Mouse (Mus musculus): ENCODE results near the gene Ano1. TPM values are rescaled to one million over a fixed set of nuclear protein-coding genes. Genes with fewer than 3 reads are reported as not detected.

Ano1 gene
- polyA plus RNA-seq, 1 experiment from 2014 or later: 9.8 TPM

DNA sequence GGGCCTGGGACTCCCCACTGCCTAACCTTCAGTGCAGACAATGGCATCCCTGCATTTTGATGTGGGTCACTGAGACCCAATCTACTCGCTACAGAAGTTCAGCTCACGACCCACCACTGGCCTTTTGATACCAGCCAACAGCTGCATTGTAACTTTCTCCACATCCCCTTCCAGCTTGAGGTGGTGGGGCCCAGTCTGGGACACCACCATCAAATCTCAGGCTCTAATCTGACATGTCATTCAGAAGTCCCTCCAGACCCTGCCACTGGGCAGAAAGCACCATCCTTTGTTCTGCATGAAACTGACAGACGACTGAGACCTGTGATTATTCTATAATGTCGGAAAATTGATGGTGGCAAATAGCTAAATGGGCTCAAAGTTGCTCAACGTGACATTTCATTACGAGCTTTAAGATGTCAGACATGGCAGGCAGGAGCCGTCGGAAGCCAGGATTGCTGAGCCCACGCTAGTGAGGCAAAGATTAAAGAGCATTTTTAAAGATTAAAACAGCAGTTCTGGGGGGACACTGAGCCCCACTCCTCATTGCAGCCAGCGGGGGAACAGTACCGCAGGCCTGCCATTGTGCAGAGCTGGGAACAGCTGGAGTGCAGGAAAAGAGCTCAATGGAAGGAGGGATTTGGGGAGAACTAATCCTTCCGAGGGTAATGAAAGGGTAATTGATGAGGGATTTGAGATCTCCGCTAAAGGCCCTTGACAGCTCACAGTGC lies 124.0 kb downstream of the Ano1 start:
- Histone ChIP-seq H3K9ac (ENCODE audit: low read depth, low read length) (no peak overlapping the region), H3K4me2 (ENCODE audit: low read length) (no peak overlapping the region), H3K9me3 (replicated peaks; ENCODE audit: control insufficient read depth, low read length, poor library complexity, severe bottlenecking) (no peaks in the 10 kb centered on the region), H3K4me1 (ENCODE audit: control insufficient read depth, insufficient read depth, low read length) (peaks cover 8% of the 10 kb centered on the region; the same call in 1 of the 2 replicates), H3K27ac (ENCODE audit: low read length) (peak overlapping the region; percentile 76), H3K36me3 (ENCODE audit: control insufficient read depth, insufficient read depth, low read length) (no peaks in the 10 kb centered on the region), H3K27me3 (ENCODE audit: control insufficient read depth, insufficient read depth, low read depth, low read length) (no peaks in the 10 kb centered on the region), H3K4me3 (ENCODE audit: low read depth, low read length) (no peak overlapping the region)
- ATAC-seq: peak; percentile 78
- WGBS: 8% methylated on average over 13 of the region's 13 CpGs

DNA sequence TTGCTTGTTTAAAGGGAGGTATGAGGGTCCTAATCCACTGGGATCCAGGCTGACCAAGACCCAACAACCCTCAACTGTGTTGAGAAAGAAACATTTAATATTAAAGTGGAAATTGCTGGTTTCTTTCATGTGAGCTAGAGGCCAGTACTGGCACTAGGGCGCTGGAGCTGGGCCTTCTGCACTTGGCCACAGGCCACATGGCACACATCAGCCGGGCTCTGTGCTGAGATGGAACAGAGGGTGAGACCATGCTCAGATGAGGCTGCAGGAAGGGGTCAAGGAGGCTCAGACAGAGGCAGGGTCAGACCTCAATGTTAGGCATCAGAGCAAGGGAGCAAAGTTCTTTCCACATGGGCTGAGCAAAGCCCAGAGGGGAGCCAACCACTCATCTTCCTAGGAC lies 125.7 kb downstream of the Ano1 start:
- H3K4me2 ChIP-seq (ENCODE audit: low read length): no peak overlapping the region
- WGBS: 74% methylated on average over 2 of the region's 2 CpGs
- peaks cover 13% of the 10 kb centered on the region; the same call in 1 of the 2 replicates for H3K4me1 ChIP-seq (ENCODE audit: control insufficient read depth, insufficient read depth, low read length)
- no peak overlapping the region for H3K9ac ChIP-seq (ENCODE audit: low read depth, low read length)
- ATAC-seq: no peak
- H3K36me3 ChIP-seq (ENCODE audit: control insufficient read depth, insufficient read depth, low read length): no peaks in the 10 kb centered on the region
- no peak overlapping the region for H3K4me3 ChIP-seq (ENCODE audit: low read depth, low read length)
- no peaks in the 10 kb centered on the region for H3K27me3 ChIP-seq (ENCODE audit: control insufficient read depth, insufficient read depth, low read depth, low read length)
- 0 out of 2 replicates have a peak, but pooled peaks cover 3% of the 10 kb centered on the region for H3K9me3 ChIP-seq (replicated peaks; ENCODE audit: control insufficient read depth, low read length, poor library complexity, severe bottlenecking)
- H3K27ac ChIP-seq (ENCODE audit: low read length): no peak overlapping the region

DNA sequence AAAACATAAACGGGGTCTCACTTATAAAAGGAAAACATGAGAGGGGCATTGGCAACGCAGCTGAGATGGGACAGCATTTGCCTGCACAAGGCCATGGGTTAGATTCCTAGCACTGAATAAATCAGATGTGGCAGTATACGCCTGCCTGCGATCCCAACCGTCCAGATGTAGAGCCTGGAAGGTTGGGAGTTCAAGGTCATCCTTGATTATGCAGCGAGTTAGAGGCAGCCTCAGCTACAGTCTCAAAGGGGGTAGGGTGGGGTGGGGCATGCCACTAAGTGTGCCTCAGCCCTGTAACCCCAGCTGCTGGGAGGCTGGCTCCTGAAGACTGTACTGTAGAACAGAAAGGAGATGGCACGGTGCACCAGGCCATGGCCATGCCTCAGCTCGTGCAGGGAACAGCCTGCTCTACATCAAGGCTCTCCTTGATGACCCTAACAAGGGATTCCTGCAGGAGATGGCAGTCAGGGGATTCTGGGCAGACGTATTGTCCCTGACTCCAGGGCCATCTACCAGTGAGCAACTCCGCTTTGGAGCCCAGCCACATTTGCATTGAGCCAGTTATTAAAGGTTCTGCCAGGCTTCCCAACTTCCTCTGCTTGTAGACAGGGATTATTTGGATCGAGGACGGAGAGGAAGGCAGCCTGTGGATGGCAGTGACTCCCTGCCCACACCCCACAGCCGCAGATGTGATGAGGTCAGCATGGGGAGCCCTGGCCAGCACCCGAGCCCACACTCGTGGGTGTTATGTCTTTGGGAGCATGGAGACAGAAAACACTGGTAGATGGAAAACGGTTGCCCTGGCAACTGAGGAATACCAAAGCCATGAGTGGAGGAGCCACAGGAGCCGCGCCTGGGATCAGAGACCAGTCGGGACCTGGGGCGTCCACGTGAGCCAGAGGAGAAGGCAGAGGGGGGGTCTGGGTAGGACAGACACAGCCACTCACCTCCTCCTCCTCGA lies 130.8 kb downstream of the Ano1 start:
- Histone ChIP-seq H3K4me3 (ENCODE audit: low read depth, low read length) (no peak overlapping the region), H3K4me2 (ENCODE audit: low read length) (no peak overlapping the region), H3K4me1 (ENCODE audit: control insufficient read depth, insufficient read depth, low read length) (peaks cover 6% of the 10 kb centered on the region; the same call in 1 of the 2 replicates), H3K9me3 (replicated peaks; ENCODE audit: control insufficient read depth, low read length, poor library complexity, severe bottlenecking) (0 out of 2 replicates have a peak, but pooled peaks cover 3% of the 10 kb centered on the region), H3K9ac (ENCODE audit: low read depth, low read length) (no peak overlapping the region), H3K27ac (ENCODE audit: low read length) (peak overlapping the region; percentile 52), H3K27me3 (ENCODE audit: control insufficient read depth, insufficient read depth, low read depth, low read length) (no peaks in the 10 kb centered on the region), H3K36me3 (ENCODE audit: control insufficient read depth, insufficient read depth, low read length) (no peaks in the 10 kb centered on the region)
- WGBS: 49% methylated on average over 22 of the region's 22 CpGs
- ATAC-seq: peak; percentile 80

DNA sequence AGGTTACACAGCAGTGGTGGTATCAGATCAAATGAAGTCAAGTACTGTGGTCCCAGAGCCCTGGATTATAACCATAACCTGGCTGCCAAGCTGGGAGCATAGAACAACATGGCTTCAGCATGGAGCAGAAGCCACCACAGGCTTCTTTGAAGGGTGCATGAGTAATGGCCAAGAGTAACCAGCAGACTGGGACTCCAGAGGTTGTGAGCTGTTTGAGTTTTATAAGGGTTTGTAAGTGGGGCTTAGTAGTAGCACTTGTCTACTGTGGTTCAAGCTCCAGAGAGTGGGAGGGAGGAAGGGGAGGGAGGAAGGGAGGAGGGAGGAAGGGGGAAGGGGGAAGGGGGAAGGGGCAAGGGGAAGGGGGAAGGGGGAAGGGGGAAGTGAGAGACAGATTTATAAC lies 131.5 kb downstream of the Ano1 start:
- H3K9me3 ChIP-seq (replicated peaks; ENCODE audit: control insufficient read depth, low read length, poor library complexity, severe bottlenecking): 0 out of 2 replicates have a peak, but pooled peaks cover 3% of the 10 kb centered on the region
- no peak overlapping the region for H3K4me2 ChIP-seq (ENCODE audit: low read length)
- no peaks in the 10 kb centered on the region for H3K27me3 ChIP-seq (ENCODE audit: control insufficient read depth, insufficient read depth, low read depth, low read length)
- H3K36me3 ChIP-seq (ENCODE audit: control insufficient read depth, insufficient read depth, low read length): no peaks in the 10 kb centered on the region
- H3K27ac ChIP-seq (ENCODE audit: low read length): no peak overlapping the region
- no peak overlapping the region for H3K4me3 ChIP-seq (ENCODE audit: low read depth, low read length)
- H3K9ac ChIP-seq (ENCODE audit: low read depth, low read length): no peak overlapping the region
- H3K4me1 ChIP-seq (ENCODE audit: control insufficient read depth, insufficient read depth, low read length): peaks cover 6% of the 10 kb centered on the region; the same call in 1 of the 2 replicates
- ATAC-seq: no peak

DNA sequence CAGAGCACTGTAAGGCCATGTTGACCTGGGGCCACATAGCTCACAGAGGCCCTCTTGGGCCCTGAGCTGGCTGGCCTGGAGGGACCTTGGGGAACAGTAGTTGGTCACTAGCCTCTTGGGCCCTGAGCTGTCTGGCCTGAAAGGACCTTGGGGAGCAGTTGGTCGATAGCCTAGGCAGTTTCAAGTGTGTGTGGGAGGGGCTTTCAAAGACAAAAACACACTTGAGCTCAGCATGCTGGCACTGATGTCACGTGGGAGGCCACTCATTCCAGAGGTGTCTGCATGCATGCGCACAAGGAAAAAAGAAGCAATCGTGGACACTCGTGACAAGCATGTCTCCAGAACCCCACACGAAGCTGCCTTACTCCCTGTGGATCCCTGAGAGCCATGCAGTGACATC lies 136.4 kb downstream of the Ano1 start:
- Histone ChIP-seq H3K36me3 (ENCODE audit: control insufficient read depth, insufficient read depth, low read length) (no peaks in the 10 kb centered on the region), H3K27ac (ENCODE audit: low read length) (no peak overlapping the region), H3K4me3 (ENCODE audit: low read depth, low read length) (no peak overlapping the region), H3K9me3 (replicated peaks; ENCODE audit: control insufficient read depth, low read length, poor library complexity, severe bottlenecking) (no peaks in the 10 kb centered on the region), H3K4me1 (ENCODE audit: control insufficient read depth, insufficient read depth, low read length) (no peaks in the 10 kb centered on the region), H3K27me3 (ENCODE audit: control insufficient read depth, insufficient read depth, low read depth, low read length) (no peaks in the 10 kb centered on the region), H3K4me2 (ENCODE audit: low read length) (no peak overlapping the region), H3K9ac (ENCODE audit: low read depth, low read length) (no peak overlapping the region)
- no peak for ATAC-seq
- 72% methylated on average over 6 of the region's 6 CpGs for WGBS

DNA sequence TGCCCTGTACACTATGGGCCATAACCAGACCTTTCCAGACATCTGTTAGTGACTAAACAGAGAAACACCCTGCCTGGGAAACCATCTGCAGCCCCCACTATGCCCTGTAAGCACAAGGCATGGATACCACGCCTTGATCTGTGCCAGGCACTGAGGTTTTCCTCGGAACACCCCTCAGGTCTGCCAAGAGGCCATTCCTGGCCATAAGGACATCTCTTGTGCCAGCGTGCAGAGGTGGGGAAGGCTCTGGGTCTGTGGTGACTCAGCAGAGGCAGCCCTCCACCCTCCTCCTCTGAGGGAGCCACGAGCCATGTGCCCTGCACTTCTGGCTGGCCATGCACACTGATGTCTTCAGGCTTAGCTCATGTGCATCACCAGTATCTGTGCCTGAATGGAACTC lies 138.9 kb downstream of the Ano1 start:
- Histone ChIP-seq H3K27ac (ENCODE audit: low read length) (no peak overlapping the region), H3K36me3 (ENCODE audit: control insufficient read depth, insufficient read depth, low read length) (no peaks in the 10 kb centered on the region), H3K4me1 (ENCODE audit: control insufficient read depth, insufficient read depth, low read length) (no peaks in the 10 kb centered on the region), H3K4me3 (ENCODE audit: low read depth, low read length) (no peak overlapping the region), H3K9me3 (replicated peaks; ENCODE audit: control insufficient read depth, low read length, poor library complexity, severe bottlenecking) (no peaks in the 10 kb centered on the region), H3K4me2 (ENCODE audit: low read length) (no peak overlapping the region), H3K9ac (ENCODE audit: low read depth, low read length) (no peak overlapping the region), H3K27me3 (ENCODE audit: control insufficient read depth, insufficient read depth, low read depth, low read length) (no peaks in the 10 kb centered on the region)
- no peak for ATAC-seq
- 86% methylated on average over 4 of the region's 4 CpGs for WGBS

DNA sequence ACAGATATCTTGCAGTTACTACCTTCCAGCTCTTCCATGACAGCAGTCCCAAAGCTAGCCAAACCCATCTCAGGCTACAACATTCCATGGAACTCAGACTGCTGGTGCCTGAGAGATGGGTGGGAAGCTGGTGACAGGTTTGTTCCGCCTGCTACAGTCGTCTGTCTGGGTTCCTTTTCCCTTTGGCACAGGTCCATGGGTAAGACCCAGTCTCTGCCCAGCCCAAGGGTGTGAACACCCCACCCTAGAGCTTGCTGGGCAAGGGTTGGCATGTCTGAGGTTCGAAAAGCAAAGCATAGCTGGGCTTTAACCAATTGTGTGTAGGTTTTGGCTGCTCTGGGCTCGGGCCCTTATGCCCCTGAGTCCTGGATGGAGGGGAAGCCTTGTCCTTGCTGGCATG lies 139.4 kb downstream of the Ano1 start:
- ATAC-seq: no peak
- no peaks in the 10 kb centered on the region for H3K4me1 ChIP-seq (ENCODE audit: control insufficient read depth, insufficient read depth, low read length)

DNA sequence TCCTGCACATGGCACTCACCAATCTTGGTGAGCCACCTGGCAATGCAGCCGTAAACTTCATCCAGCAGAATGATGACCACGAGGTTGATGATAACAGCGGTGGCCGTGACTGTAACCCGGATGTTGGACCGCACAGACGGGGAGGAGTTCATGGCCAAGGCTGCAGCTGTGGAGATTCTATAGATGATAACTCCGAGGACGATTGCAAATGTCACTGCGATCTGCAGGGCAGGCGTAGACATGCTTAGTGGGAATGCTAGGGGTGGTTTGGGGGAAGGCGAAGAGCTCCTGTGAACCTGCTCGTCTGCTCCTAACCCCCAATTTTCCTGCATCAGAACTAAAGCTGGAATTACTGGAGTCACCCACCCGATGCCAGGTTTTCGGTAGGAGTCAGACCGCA lies 140.2 kb downstream of the Ano1 start:
- Histone ChIP-seq H3K27me3 (ENCODE audit: control insufficient read depth, insufficient read depth, low read depth, low read length) (no peaks in the 10 kb centered on the region), H3K9me3 (replicated peaks; ENCODE audit: control insufficient read depth, low read length, poor library complexity, severe bottlenecking) (no peaks in the 10 kb centered on the region), H3K27ac (ENCODE audit: low read length) (no peak overlapping the region), H3K36me3 (ENCODE audit: control insufficient read depth, insufficient read depth, low read length) (no peaks in the 10 kb centered on the region), H3K9ac (ENCODE audit: low read depth, low read length) (no peak overlapping the region), H3K4me2 (ENCODE audit: low read length) (no peak overlapping the region), H3K4me1 (ENCODE audit: control insufficient read depth, insufficient read depth, low read length) (no peaks in the 10 kb centered on the region), H3K4me3 (ENCODE audit: low read depth, low read length) (no peak overlapping the region)
- 94% methylated on average over 16 of the region's 16 CpGs for WGBS
- ATAC-seq: no peak

More for the DNA sequence above, 139.4 kb downstream of the Ano1 start:
- H3K9me3 ChIP-seq (replicated peaks; ENCODE audit: control insufficient read depth, low read length, poor library complexity, severe bottlenecking): no peaks in the 10 kb centered on the region
- no peak overlapping the region for H3K9ac ChIP-seq (ENCODE audit: low read depth, low read length)
- no peak overlapping the region for H3K4me3 ChIP-seq (ENCODE audit: low read depth, low read length)
- 83% methylated on average over 4 of the region's 4 CpGs for WGBS
- no peak overlapping the region for H3K27ac ChIP-seq (ENCODE audit: low read length)
- H3K4me2 ChIP-seq (ENCODE audit: low read length): no peak overlapping the region
- H3K36me3 ChIP-seq (ENCODE audit: control insufficient read depth, insufficient read depth, low read length): no peaks in the 10 kb centered on the region
- H3K27me3 ChIP-seq (ENCODE audit: control insufficient read depth, insufficient read depth, low read depth, low read length): no peaks in the 10 kb centered on the region

DNA sequence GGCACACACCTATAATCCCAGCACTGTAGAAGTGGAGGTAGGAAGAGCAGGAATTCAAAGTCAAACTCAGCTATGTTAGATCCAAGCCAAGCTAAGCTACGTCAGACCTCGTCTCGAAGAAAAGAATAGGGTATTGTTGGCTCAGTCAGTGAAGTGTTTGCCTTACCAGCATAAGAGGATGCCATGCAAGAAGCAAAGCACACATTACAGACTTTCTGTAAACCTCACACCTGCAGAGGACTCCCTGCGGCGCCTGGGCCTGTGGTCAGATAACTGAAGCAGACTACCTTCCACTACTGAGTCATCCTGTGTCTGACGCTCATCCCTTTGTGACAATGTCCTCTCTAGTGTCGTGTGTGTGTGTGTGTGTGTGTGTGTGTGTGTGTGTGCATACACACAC lies 142.2 kb downstream of the Ano1 start:
- ATAC-seq: no peak
- 82% methylated on average over 7 of the region's 7 CpGs for WGBS
- no peak overlapping the region for H3K27ac ChIP-seq (ENCODE audit: low read length)
- H3K9ac ChIP-seq (ENCODE audit: low read depth, low read length): no peak overlapping the region
- no peak overlapping the region for H3K4me3 ChIP-seq (ENCODE audit: low read depth, low read length)
- H3K4me1 ChIP-seq (ENCODE audit: control insufficient read depth, insufficient read depth, low read length): no peaks in the 10 kb centered on the region
- H3K27me3 ChIP-seq (ENCODE audit: control insufficient read depth, insufficient read depth, low read depth, low read length): no peaks in the 10 kb centered on the region
- H3K4me2 ChIP-seq (ENCODE audit: low read length): no peak overlapping the region
- H3K36me3 ChIP-seq (ENCODE audit: control insufficient read depth, insufficient read depth, low read length): no peaks in the 10 kb centered on the region
- H3K9me3 ChIP-seq (replicated peaks; ENCODE audit: control insufficient read depth, low read length, poor library complexity, severe bottlenecking): no peaks in the 10 kb centered on the region
